Mouse (Mus musculus) liver, adult 2 months (tissue): Measurements from ENCODE around the gene Olfr1280.

Experiments used
- CTCF ChIP-seq: fragments of 200-500 bp; IDR thresholded peaks from 2 replicates; pipeline ENCODE4 v1.5.1; 2011; ENCODE audit warnings: low read depth, low read length, control low read depth
- POLR2A ChIP-seq: fragments of 200-500 bp; IDR thresholded peaks from 2 replicates; pipeline ENCODE4 v1.6.1; 2011; ENCODE audit warnings: low read length, control low read depth; ENCODE audit not compliant: insufficient read depth; ENCODE audit errors: extremely low read depth

- TF ChIP-seq CTCF: no peak
- TF ChIP-seq POLR2A: no peak
These were observed at the start of gene Olfr1280 for GRCm38 (mm10) chr2:111313717-111314116.
